Mouse (Mus musculus) bone marrow, adult 2 months (tissue): ENCODE measurements around the gene Ttc12.

ENCODE experiments used
- CTCF ChIP-seq: fragments of 200-500 bp; IDR thresholded peaks from 2 replicates; pipeline ENCODE4 v1.5.1; 2011; ENCODE audit warnings: low read length, control low read depth; ENCODE audit not compliant: control insufficient read depth, insufficient read depth
- POLR2A ChIP-seq: fragments of 200-500 bp; IDR thresholded peaks from 2 replicates; pipeline ENCODE4 v1.6.1; 2011; ENCODE audit warnings: low read depth, mild to moderate bottlenecking, control low read depth, low read length, borderline replicate concordance; ENCODE audit not compliant: control insufficient read depth

DNA sequence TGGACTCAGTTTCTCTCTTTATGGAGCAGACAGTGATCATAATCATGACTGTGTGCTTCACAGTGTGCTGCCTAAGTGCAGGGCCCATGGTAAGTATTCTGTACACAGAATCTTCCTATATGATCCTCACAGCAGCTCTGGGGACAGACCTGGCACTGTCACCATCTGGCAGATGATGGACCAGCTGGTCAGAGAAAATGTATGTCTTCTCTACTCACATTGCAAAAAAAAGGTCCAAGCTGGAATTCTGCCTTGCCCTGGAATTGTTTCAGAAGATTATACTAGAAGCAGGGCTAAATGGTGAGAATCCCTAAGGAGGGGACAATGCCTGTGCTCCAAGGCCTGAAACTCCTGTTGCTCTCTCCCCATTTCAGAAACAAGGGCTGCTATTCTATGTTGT lies 90.0 kb downstream of the Ttc12 start:
- TF ChIP-seq CTCF (no peak), POLR2A (no peak)
